Mouse (Mus musculus) left cerebral cortex, postnatal 36 days (tissue): ENCODE measurements around the gene Calm3. TPM values are rescaled to one million over a fixed set of nuclear protein-coding genes. Genes with fewer than 3 reads are reported as not detected.
A peak's percentile ranks its signal among the peaks of the same experiment; 100 is the strongest.

Experiments used
- DNase-seq, 2 experiments: peaks; one replicate each; pipeline ENCODE4 v3.0.0; 2021 to 2022; ENCODE audit warnings: low spot score in 2 of 2, mixed read lengths in 1 of 2
- intact Hi-C: fragments of 180-260 bp; cut with DNase I; formaldehyde crosslinking; loops from one replicate; pipeline ENCODE4 v1.15.1; 2025
- total RNA-seq, 2 experiments: library from RNA; stranded (reverse); gene quantifications; 2 replicates each; pipeline ENCODE4 v1.2.3; 2021

Gene Calm3
- total RNA-seq, 2 experiments from 2014 or later: 1,705 to 2,029 TPM

GRCm38 (mm10) chr7:16895511-16895910 is 28.4 kb downstream of the Calm3 start:
- intact Hi-C loops: loop anchor here (1.0 kb wide), 1 partner anchor 18 kb away; no protein-coding TSS in a partner anchor
- DNase-seq: no peak

DNA sequence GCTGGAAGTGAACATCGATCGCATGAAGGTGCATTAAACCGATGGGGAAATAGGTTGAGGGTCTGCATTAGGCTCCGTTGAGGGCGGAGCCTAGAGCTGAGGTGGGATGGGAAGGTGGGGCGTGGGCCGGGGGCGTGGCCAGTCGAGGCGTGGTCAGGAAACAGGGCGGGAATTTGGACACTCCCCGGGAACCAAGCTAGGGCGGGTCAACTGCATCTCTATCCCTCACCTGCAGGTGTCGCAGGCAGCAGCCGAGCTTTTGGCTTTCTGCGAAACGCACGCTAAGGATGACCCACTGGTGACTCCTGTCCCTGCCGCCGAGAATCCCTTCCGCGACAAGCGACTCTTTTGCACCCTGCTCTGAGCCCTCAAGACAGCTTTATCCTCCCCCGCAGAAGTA is 28.9 kb downstream of the Calm3 start:
- intact Hi-C loops: loop anchor here (1.0 kb wide), 1 partner anchor 18 kb away; no protein-coding TSS in a partner anchor
- peak; percentile 71 to 72 for DNase-seq

GRCm38 (mm10) chr7:16894279-16894678 is 29.6 kb downstream of the Calm3 start:
- intact Hi-C loops: no loop called here
- DNase-seq: no peak

GRCm38 (mm10) chr7:16893612-16894011 is 30.3 kb downstream of the Calm3 start:
- intact Hi-C loops: no loop called here
- no peak for DNase-seq

GRCm38 (mm10) chr7:16892352-16892730 is 31.6 kb downstream of the Calm3 start:
- intact Hi-C loops: no loop called here
- no peak for DNase-seq

DNA sequence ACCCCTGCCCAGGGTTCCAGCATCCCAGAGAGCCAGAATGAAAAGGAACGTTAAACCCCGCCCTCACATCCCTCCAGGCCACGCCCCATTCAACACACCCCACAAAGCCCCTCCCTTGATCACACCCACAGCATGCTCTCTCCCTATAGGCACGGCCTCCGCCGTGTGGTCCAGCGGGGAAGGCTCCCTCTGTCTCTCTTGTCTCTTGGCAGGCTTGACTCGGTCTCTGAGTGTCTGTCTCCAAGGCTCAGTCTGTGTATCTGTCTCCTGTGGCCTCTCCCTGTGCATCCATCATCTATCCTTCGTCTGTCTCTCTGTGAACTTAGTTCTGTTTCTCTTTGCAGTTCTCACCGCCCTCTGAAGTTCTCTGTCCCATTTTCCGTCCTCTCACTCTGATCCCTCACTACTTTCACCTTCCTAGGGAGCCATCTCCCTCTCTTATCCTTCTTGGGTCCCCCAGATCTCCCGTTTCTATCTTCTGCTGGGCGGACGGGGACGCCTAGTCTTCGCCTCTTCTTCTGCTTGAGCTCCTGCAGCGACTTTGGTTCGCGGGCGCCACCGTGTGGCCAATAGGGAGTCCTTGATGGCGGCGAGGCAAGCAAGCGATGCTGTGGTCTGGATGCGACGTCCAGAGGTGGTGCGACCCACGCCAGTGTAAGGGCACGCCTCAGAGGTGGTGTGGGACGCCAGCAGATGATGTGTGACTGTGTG is 32.1 kb downstream of the Calm3 start, which contains the start of gene Gng8:
TSS of gene Gng8 (plus strand) at position 146 of the 711 bp plus-strand sequence.
- intact Hi-C loops: loop anchor here (2.0 kb wide), 1 partner anchor 17 kb away; the partner anchor contains the start of gene Dact3
- peak; percentile 80 to 81 for DNase-seq

DNA sequence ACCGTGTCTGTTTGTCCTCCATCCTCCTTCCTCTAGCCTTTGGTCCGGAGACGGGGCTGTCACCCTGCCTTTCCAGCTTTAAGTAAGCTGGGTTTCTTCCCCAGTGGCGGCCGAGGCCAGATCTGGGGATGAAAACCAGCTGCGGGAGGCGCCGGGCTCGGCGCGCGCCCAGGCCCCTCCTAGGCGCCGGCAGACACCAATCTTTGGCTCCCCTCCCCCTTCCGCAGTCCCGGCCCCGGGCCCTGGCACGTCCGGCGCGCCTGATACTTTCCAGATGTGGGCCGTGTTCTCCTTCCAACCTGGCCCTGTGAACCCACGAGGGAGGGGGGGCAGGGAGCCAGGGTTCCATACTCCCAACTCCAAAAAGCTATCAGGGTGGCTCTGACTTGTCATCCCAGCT is 33.0 kb downstream of the Calm3 start:
- intact Hi-C loops: loop anchor here (2.0 kb wide), 1 partner anchor 16 kb away; the partner anchor contains the start of gene Dact3
- no peak for DNase-seq

DNA sequence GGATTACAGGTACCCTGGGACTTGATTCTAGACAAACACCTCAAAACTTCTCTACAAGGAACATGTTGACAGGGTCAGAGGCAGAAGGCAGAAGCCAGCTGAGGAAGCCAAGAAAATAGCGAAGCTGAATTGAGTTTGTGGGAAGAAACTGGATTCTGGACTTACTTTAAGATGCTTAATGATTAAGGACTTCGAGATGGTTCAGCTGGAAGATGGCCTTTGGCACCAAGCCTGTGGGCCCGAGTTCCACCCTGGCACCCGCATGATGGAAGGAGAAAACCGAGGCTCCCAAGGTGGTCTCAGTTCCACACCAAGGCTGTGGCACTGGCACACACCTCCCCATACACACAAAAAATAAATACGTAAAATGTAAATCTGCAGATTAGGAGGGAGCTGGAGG is 33.4 kb downstream of the Calm3 start:
- intact Hi-C loops: loop anchor here (2.0 kb wide), 1 partner anchor 16 kb away; the partner anchor contains the start of gene Dact3
- DNase-seq: no peak

DNA sequence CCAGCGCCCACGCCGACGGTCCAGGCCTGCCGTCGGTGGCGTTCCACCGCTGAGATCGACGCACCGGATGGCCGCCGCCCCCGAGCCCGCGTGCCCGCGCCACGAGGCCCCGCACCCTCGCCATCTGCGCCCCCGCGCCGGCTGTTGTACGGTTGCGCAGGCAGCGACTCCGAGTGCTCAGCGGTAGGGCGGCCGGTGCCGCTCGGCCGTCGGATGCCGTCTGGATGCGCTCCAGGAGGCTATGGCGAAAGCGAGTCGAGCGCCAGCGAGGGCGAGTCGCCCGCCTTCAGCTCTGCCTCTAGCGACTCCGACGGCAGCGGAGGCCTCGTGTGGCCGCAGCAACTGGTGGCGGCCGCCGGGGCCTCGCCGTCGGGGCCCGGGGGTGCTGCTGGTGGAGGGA is 38.0 kb downstream of the Calm3 start:
- intact Hi-C loops: loop anchor here (10.0 kb wide), 1 partner anchor 141 kb away; no protein-coding TSS in a partner anchor
- DNase-seq: no peak

DNA sequence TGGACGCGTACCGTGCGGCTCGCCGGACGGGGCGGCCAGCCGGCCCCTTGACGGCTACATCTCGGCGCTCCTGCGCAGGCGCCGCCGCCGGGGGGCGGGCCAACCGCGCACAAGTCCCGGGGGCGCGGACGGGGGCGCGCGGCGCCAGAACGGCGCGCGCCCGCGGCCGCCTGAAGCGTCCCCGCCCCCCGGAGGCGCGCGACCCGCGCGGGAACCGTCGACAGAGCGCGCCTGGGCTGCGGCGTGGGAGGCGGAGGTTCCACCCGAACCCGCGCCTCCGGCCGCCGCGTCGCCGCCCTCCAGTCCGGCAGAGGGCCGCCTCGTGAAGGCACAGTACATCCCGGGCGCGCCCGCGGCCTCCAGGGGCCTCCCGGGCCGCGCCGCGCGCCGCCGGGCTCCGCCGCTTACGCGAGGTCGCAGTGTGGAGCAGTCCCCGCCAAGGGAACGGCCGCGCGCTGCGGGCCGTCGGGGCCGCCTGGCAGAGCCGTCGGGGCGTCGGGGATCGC is 38.6 kb downstream of the Calm3 start:
- no peak for DNase-seq
- intact Hi-C loops: loop anchor here (10.0 kb wide), 1 partner anchor 141 kb away; no protein-coding TSS in a partner anchor

DNA sequence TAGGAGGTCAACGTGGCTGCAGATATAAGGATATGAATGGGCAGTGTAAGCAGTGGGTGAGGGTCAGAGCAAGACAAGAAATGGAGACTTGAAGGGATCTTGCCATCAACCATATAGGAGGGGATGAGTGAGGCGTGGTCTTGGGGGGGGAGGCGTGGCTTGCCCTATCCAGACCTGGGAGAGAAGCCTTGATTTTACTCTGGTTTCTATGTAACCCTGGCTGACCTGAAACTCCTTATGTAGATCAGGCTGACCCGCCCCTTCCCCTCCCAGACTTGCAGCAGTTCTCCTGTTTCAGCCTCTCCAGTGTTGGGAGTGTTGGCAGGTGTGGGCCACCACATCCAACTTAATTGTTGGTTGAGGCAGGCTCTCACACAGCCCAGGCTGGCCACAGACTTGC is 39.6 kb downstream of the Calm3 start:
- intact Hi-C loops: loop anchor here (10.0 kb wide), 1 partner anchor 140 kb away; no protein-coding TSS in a partner anchor
- DNase-seq: no peak

DNA sequence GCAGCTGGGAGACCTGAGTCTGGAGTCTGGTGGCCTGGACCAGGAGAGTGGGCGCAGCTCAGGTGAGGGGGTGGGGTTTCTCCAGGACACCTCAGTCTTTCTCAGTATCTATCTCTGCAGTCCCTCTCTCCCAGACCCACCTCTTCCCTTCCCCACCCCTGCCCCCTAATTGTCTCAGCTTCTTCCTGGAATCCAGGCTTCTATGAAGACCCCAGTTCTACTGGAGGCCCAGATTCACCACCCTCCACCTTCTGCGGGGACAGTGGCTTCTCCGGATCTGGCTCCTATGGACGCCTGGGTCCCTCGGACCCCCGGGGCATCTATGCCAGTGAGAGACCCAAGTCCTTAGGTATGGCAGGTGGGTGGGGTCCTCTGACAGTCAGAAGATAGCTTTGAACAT is 40.8 kb downstream of the Calm3 start:
- intact Hi-C loops: loop anchor here (10.0 kb wide), 1 partner anchor 138 kb away; no protein-coding TSS in a partner anchor
- no peak for DNase-seq

DNA sequence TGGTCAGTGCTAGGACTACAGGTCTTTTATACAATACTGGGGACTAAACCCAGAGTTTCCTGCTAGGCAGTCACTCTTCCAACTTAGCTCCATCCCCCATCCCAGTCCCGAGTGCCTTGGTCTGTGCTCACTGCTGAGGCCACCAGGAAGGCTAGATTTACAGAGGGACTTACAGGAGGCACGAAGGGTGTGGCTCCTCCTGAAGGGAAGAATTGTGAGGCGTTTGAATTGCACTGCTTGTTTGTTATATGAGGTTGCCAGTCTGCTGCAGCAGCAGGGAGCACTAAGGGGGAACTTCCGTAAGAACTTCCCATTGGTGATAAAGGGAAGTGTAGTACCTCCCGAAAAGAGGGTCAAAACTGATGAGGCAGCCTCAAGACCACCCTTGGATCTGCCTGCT is 43.3 kb downstream of the Calm3 start:
- intact Hi-C loops: loop anchor here (10.0 kb wide), 1 partner anchor 136 kb away; no protein-coding TSS in a partner anchor
- no peak for DNase-seq

DNA sequence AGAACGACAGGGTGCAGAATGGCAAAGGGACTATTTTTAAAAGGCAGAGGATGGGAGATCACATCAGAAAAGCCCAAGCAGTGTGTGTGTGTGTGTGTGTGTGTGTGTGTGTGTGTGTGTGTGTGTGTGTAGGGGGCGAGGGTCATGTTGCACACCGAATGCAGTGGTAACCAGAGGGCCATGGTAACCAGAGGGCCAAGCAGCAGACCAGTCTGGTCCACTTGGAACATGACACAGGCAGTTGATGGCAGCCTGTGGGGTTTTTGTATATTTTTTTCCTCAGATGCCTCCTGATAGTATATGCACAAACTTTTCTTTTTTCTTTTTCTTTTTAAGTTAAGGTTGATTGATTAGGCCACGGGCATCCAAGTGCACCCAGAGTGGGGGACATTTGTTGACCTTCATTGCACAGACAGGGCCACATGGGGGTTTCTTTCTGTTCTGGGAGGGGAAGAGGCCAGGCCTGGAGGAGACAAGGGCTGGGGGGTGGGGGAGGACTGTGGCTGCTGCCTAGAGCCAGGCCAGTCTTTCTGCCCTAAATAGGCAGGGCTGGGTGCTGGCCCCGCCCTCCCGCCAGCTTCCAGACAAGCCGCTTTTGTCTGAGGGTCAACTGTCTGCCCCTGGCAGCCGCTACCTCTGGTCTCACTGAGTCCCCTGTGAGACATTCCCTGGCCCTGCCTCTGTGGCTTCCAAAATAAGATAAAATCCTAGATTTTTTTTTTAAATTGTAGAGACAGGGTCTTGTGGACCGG is 43.9 kb downstream of the Calm3 start:
- no peak for DNase-seq

GRCm38 (mm10) chr7:16877717-16878116 is 46.2 kb downstream of the Calm3 start:
- intact Hi-C loops: no loop called here

More for the DNA sequence above, 43.9 kb downstream of the Calm3 start:
- intact Hi-C loops: loop anchor here (10.0 kb wide), 1 partner anchor 135 kb away; no protein-coding TSS in a partner anchor

DNA sequence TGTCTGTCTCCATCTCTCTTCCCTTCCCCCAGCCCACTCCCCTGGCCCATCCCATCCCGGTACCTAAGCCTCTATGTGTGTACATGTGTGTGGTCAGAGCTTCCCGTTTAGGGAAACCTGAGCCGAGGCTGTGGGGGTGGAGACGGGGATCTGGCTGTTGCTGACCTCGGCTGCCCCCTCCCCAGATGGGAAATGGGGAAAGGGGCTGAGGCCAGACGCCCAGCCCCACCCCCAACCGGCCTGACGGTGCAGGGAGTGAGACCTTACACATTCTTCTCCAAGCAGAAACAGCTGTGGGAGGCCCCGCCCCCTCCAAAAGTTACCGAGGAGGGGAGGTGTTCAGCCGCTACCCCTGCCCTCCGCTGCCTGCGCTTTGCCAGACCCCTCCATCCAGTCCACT is 47.3 kb downstream of the Calm3 start:
- intact Hi-C loops: no loop called here
- DNase-seq: no peak

More at GRCm38 (mm10) chr7:16877717-16878116, 46.2 kb downstream of the Calm3 start:
- DNase-seq: no peak

- DNase-seq: no peak
- intact Hi-C loops: no loop called here
Measured at GRCm38 (mm10) chr7:16876006-16876405, 47.9 kb downstream of the Calm3 start.

DNA sequence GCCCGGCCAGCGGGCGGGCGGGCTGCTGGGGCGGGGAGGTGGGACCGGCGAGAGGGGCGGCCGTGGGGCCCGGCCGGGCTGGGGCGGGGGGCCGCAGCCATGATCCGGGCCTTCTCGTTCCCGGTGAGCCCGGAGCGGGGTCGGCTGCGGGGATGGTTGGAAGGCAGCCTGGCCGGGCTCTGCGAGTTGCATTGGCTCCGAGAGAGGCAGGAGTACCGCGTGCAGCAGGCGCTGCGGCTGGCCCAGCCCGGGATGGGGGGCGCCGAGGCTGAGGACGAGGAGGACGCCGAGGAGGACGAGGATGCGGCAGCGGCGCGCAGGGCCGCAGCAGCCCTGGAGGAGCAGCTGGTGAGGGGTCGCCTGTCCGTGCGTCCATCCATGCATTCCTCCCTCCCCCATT is 48.6 kb downstream of the Calm3 start:
- DNase-seq: no peak
- intact Hi-C loops: loop anchor here (2.0 kb wide), 1 partner anchor 15 kb away; the partner anchor contains the start of gene Gng8

DNA sequence AGATGAGACGGTGACA is 48.8 kb downstream of the Calm3 start, which contains the start of gene Dact3:
TSS of gene Dact3 (plus strand) at position 8 of the 16 bp plus-strand sequence.
- no peak for DNase-seq
- intact Hi-C loops: loop anchor here (2.0 kb wide), 1 partner anchor 16 kb away; the partner anchor contains the start of gene Gng8

DNA sequence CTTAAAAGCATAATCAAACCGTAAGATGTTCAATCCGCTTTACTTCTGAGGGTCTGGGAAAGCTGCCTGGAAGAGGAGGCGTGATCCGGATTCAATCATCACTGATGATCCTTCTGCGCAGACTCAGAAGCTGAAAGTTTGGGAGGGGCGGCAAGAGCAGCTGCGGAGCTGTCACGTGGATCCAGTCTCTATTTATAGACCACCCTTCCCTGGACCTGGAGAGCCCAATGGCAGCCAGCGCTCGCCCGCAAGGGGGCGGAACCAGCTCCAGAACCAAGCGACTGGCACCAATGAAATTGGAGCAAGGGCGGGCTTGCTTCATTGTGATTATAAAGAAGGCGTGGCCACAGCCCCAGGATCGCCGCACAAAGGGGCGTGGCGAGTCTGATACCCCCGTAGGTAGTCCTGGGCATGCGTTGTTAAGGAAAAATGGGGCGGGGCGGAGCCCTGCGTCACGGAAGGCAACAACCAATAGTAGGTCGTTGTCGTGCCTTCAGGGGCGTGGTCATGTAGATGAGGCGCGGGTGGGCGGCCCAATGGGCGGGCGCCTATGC is 49.1 kb downstream of the Calm3 start:
- intact Hi-C loops: loop anchor here (2.0 kb wide), 1 partner anchor 16 kb away; the partner anchor contains the start of gene Gng8
- peak; percentile 100 for DNase-seq
